Mouse (Mus musculus): ENCODE measurements around the gene Whamm.

The Whamm gene

GRCm38 (mm10) chr7:81596086-81596485, 25.0 kb downstream of the Whamm start:
- 91% methylated on average over 6 of the region's 6 CpGs for WGBS

DNA sequence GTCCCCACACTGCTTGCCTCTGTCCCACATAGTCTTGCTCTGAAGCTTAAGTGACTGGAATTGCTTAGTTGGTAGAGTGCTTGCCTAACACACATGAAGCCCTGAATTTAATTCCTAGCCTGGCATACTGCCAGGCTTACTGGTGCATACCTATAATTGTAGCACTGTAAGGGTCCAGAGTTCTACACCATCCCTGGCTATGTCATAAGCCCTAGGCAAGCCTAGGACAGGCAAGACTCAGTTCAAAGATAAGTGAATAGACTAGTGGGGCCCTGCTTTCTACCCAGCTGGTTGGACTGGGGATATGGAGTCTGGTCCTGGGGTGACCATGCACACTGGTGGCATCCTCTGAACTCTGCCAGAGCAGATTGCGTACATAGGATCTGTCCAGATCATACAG, 26.6 kb downstream of the Whamm start:
- WGBS: 100% methylated on average over 1 of the region's 1 CpGs

- 49% methylated on average over 8 of the region's 8 CpGs for WGBS
Observed at GRCm38 (mm10) chr7:81599379-81600280, 28.6 kb downstream of the Whamm start.

DNA sequence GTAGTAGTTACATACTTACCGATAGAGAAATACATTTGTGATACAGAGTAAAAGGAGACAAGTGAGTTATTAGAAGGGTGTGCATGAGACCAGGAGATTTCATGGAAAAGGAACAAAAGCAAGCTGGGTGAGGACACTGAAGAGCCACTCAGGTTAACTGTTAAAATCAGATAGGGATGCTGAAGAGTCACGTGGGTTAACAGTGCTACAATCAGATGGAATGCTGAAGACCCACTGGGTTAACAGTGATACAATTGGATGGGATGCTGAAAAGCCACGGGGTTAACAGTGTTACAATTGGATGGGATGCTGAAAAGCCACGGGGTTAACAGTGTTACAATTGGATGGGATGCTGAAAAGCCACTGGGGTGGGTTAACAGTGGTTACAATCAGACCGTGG, 33.9 kb downstream of the Whamm start:
- WGBS: 87% methylated on average over 5 of the region's 5 CpGs

DNA sequence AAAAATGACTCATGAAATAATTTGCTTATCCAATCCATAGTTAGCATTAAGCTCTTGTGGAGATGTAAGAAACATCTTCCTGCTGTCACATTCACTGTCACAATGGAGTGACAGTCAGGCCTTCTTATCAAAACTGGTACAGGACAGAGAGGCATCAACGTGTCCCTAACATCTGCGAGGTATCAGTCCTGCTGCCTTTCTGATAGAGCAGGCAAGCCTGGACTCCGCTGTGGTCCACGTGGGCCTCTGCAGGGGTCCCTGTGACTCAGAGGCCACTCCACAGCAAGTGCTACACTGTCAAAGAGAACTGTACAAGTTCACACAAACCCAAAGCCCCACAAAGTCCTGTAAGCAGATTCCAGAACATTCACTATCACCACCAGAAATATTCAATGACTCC, 34.4 kb downstream of the Whamm start:
- WGBS: 88% methylated on average over 4 of the region's 4 CpGs

- 56% methylated on average over 5 of the region's 5 CpGs for WGBS
Observed at GRCm38 (mm10) chr7:81606452-81606851, 35.4 kb downstream of the Whamm start.

DNA sequence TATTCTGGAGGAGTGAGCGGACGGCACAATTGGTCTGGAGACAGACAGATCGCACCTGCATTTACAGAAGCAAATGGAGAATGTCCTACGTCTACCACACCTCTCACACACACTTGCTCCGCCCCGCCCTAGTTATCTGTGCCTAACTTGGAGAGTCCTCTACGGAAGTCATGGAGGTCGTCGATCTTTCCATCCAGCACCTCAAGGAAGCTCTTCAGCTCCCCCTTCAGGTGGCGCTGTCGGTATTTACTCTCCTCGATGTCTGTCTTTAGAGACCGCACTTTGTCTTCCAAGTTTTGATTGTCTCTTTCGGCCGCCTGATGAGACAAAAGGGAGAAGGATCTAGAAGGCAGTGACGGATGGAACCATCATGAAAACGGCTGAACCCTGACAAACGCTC, 39.1 kb downstream of the Whamm start:
- 69% methylated on average over 18 of the region's 18 CpGs for WGBS

- WGBS: 83% methylated on average over 13 of the region's 13 CpGs
Observed at GRCm38 (mm10) chr7:81612856-81613635, 42.0 kb downstream of the Whamm start.

DNA sequence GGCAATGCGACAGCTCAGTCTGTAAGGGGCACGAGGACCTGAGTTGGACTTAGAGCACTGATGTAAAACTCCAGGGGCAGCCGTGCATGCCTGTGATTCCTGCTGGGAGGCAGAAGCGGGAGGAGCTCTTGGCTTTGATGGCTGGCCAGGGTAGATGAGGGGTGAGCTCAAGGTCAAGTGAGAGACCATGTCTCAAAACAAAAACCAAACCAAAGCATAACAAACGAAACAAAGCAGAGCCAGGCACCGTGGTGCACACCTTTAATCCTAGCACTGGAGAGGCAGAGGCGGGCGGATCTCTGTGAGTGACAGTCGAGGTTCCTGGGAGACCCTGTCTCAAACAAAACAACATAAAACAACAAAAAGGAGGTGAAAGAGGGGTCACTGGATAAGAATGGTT, 44.0 kb downstream of the Whamm start:
- WGBS: 81% methylated on average over 9 of the region's 9 CpGs

DNA sequence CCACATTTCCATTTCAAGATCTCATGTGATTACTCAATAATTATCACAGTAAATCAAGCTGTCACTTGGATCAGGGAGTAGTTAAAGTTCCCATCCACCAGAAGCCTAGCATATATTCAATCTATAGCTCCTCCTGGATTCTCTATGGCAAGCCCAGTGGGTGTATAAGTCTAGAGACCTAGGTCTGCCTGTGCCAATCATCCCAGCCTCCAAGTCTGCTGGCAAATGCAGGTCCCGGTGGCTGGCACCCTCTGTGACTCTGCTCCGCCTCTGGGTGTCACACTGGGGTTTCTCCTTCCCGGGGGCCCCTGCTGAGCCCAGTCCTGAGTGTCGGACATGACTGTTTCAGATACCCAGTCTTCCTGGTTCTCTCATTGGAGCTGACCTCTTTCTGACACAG, 51.7 kb downstream of the Whamm start:
- WGBS: 68% methylated on average over 4 of the region's 4 CpGs

DNA sequence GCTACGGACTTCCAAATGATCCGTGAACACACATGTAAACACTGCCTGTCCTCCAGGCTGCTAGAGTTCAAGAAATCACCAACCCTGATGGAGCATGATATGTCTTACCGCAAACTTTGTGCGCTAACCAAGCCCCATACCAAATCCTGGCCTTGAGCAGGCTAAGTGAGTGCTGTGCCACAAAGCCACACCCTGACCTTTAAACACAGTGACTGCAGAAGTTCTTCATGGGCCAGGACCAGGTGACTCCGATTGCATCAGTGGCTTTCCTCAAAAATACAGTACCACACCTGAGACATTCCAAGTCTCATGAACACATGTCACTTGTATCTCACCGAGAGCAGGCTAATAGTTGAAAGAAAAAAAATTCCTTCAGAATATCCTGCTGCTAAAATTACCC, 52.7 kb downstream of the Whamm start:
- WGBS: 87% methylated on average over 6 of the region's 6 CpGs

GRCm38 (mm10) chr7:81626460-81626859, 55.4 kb downstream of the Whamm start:
- 86% methylated on average over 2 of the region's 2 CpGs for WGBS

DNA sequence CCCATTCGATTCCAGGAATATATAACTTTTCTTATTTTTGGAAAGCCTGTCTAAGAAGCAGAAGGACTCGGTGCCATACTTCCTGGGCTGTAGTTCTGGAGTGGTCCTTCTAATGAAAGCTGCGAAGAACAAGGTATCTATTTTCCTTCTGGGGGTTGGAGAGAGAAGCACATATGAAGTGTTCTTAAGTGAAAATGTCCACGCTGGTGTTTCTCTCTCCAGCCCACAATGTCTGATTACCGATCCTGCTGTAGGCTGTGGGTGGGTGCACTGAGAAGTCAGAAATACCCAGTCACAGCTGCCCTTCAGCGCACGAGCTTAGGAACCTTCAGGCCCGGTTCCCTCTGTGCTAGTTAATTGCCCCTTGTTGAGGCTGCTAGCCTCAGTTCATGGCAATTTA, 60.2 kb downstream of the Whamm start:
- WGBS: 55% methylated on average over 8 of the region's 8 CpGs

GRCm38 (mm10) chr7:81632586-81632985, 61.5 kb downstream of the Whamm start:
- WGBS: 82% methylated on average over 6 of the region's 6 CpGs

DNA sequence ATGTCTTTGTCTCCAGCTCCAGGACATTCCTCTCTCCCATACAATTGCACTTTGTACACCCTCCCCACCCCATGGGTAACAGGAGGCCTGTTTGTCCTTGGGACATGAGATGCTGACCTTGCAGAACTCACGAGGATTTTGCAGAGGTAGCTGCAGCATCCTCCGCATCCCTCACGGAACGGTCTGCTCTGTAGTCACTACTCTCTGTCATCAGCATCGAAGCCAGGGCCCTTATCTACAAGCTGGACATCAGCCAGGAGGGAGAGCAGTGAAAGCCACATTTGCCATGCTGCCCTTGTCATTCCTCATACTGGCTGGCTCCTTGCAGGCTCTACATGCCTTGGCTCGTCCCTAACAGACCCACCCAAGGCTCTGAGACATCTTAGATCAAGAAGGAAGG, 70.0 kb downstream of the Whamm start:
- 77% methylated on average over 6 of the region's 6 CpGs for WGBS

DNA sequence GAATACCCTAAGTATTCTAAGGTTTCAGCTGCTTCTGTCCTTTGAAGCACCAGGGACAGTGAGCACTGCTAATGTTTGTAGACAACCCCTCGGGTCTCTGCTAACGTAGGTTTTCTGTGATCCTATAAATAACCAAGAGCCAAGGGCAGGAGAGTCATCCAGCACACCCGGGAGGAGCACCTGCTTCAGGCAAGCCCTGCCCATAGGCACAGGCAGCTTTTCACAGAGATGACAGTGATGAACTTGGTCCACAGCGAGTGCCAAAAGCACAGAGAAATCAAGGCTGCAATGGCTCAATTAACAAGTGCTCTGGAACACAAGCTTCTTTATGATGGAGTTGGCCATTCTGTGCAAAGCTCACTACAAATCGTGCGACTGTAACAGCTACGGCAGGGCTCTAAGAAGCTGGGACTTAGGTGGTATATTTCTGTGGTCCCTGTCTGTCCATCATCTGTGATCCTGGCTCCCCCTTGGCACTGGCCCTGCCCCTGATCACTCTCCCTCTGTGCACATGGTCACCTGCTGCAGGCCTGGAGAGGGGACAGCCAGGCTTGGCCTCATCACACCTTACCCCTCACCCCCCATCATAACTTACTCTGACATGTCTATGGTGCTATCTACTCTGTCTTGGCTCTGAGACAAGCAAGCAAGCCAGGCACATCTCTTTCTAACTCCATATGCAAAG, 73.6 kb downstream of the Whamm start:
- WGBS: 55% methylated on average over 7 of the region's 7 CpGs

Measured in cerebral cortex, adult 2 months (tissue).